Mouse (Mus musculus): ENCODE measurements around the gene Fgf10. TPM values are rescaled to one million over a fixed set of nuclear protein-coding genes. Genes with fewer than 3 reads are reported as not detected.

Fgf10 gene
- total and polyA plus RNA-seq, 3 experiments: not detected

DNA sequence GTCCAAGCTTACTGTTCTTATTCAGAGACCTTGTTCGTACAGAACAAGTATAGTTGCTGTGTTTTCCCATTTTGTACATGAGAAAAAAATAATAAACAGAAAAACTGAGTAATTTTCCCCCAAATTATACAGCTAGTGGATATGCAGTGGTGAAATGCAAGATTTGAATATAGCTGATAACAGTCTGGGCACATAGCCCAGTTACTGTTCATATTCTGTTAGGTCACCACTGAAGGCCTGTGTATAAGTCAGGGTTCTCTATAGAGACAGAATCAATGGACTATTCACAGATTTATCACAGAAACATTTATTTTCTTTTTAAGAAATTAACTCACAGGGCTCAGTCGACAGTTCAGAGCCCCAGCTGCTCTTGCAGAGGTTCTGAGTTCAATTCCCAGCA is 4.7 kb upstream of the Fgf10 start:
- Histone ChIP-seq H3K4me2 (ENCODE audit: insufficient read depth, low read depth, poor library complexity, severe bottlenecking) (no peak overlapping the region), H3K79me2 (replicated peaks; ENCODE audit: control insufficient read depth, extremely low read depth, insufficient read depth, poor library complexity, severe bottlenecking) (no peaks in the 10 kb centered on the region), H3K9me3 (replicated peaks; ENCODE audit: low read length) (no peaks in the 10 kb centered on the region), H3K4me1 (ENCODE audit: control insufficient read depth in 1 of 2, insufficient read depth in 2 of 2) (no peaks in the 10 kb centered on the region), H3K4me3 (replicated peaks in 1 of 3; ENCODE audit: low read depth in 2 of 3, low read length in 2 of 3, poor library complexity in 1 of 3) (no peak overlapping the region), H3K27ac (ENCODE audit: insufficient read depth, low read depth) (no peak overlapping the region), H3K27me3 (replicated peaks) (no peaks in the 10 kb centered on the region), H3K36me3 (replicated peaks in 1 of 2; ENCODE audit: control insufficient read depth in 1 of 2, insufficient read depth in 1 of 2, low read length in 1 of 2) (no peaks in the 10 kb centered on the region), H3K9ac (ENCODE audit: insufficient read depth, low read depth) (no peak overlapping the region)
- DNase-seq (ENCODE audit: extremely low read depth): no peak
- dilution Hi-C loops (cut with MboI; ENCODE audit: extremely low pct_ligation_motif_present, extremely low pct_unique_long_range_greater_than_20kb, low sequenced_read_pairs): no loop called here
- no peak for TF ChIP-seq ELF1 (IDR thresholded peaks at IDR 0.05; ENCODE audit: low read depth, low read length)
- no peak for TF ChIP-seq ZKSCAN1 (IDR thresholded peaks at IDR 0.05; ENCODE audit: borderline replicate concordance, low read depth, low read length)
- TF ChIP-seq CHD1 (IDR thresholded peaks at IDR 0.05; ENCODE audit: low read depth, low read length): no peak
- TF ChIP-seq E2F4 (IDR thresholded peaks at IDR 0.05; ENCODE audit: insufficient replicate concordance, low read depth, low read length): no peak
- TF ChIP-seq ETS1 (conservative IDR thresholded peaks at IDR 0.05; ENCODE audit: low read depth, low read length): no peak
- no peak for TF ChIP-seq UBTF (IDR thresholded peaks at IDR 0.05; ENCODE audit: low read depth, low read length)
- TF ChIP-seq MXI1 (IDR thresholded peaks at IDR 0.05; ENCODE audit: low read depth, low read length): no peak
- no peak for TF ChIP-seq POLR2A (IDR thresholded peaks at IDR 0.05; ENCODE audit: low read depth, low read length)
- no peak for TF ChIP-seq TBP (conservative IDR thresholded peaks at IDR 0.05; ENCODE audit: low read depth, low read length)
- no peak for TF ChIP-seq RCOR1 (conservative IDR thresholded peaks at IDR 0.05; ENCODE audit: low read depth, low read length)
- TF ChIP-seq TCF12 (IDR thresholded peaks at IDR 0.05; ENCODE audit: low read depth, low read length): no peak
- no peak for TF ChIP-seq CHD2 (IDR thresholded peaks at IDR 0.05; ENCODE audit: low read length)
- no peak for TF ChIP-seq CTCF (conservative IDR thresholded peaks at IDR 0.05 in 1 of 2, IDR thresholded peaks at IDR 0.05 in 1 of 2; ENCODE audit: low read depth in 2 of 2, low read length in 2 of 2)
- TF ChIP-seq SMC3 (IDR thresholded peaks at IDR 0.05; ENCODE audit: low read depth, low read length): no peak
- TF ChIP-seq MYC (IDR thresholded peaks at IDR 0.05; ENCODE audit: low read depth, low read length): no peak
- TF ChIP-seq JUN (IDR thresholded peaks at IDR 0.05; ENCODE audit: insufficient read depth, low read depth, low read length): no peak
- TF ChIP-seq GABPA (IDR thresholded peaks at IDR 0.05; ENCODE audit: insufficient replicate concordance, low read depth, low read length): no peak
- TF ChIP-seq NRF1 (IDR thresholded peaks at IDR 0.05; ENCODE audit: low read depth, low read length): no peak
- TF ChIP-seq RAD21 (IDR thresholded peaks at IDR 0.05; ENCODE audit: low read depth, low read length): no peak
- in situ Hi-C loops (cut with MboI; ENCODE audit: low pct_ligation_motif_present, low pct_unique_long_range_greater_than_20kb, low sequenced_read_pairs): no loop called here

DNA sequence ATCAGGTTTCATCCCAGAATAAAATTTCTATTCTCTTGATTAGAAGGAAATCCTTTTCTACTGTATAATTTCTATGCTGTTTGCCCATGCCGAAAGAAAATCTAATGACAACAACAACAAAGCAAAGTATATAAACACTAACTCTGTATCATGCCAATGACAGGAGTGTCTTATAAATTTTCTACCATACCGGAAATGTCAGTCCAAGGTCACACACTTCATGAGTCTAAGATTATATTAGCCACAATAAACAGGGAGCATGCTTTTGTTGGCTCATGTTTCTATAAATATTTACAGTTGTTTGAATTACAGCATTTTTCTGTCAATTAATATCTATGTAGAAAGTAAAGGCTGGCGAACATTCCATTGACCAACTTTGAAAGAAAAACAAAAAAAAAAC is 9.6 kb downstream of the Fgf10 start:
- no peaks in the 10 kb centered on the region for H3K79me2 ChIP-seq (replicated peaks; ENCODE audit: control insufficient read depth, extremely low read depth, insufficient read depth, poor library complexity, severe bottlenecking)
- dilution Hi-C loops (cut with MboI; ENCODE audit: extremely low pct_ligation_motif_present, extremely low pct_unique_long_range_greater_than_20kb, low sequenced_read_pairs) (no loop called here), in situ Hi-C loops (cut with MboI; ENCODE audit: low pct_ligation_motif_present, low pct_unique_long_range_greater_than_20kb, low sequenced_read_pairs) (no loop called here)
- no peaks in the 10 kb centered on the region for H3K27me3 ChIP-seq (replicated peaks)
- H3K36me3 ChIP-seq (replicated peaks in 1 of 2; ENCODE audit: control insufficient read depth in 1 of 2, insufficient read depth in 1 of 2, low read length in 1 of 2): no peaks in the 10 kb centered on the region
- no peak overlapping the region for H3K4me3 ChIP-seq (replicated peaks in 1 of 3; ENCODE audit: low read depth in 2 of 3, low read length in 2 of 3, poor library complexity in 1 of 3)
- TF ChIP-seq SMC3 (IDR thresholded peaks at IDR 0.05; ENCODE audit: low read depth, low read length): no peak
- no peak for TF ChIP-seq MAX (IDR thresholded peaks at IDR 0.05; ENCODE audit: low read length)
- no peak for TF ChIP-seq ELF1 (IDR thresholded peaks at IDR 0.05; ENCODE audit: low read depth, low read length)
- no peak for TF ChIP-seq BHLHE40 (IDR thresholded peaks at IDR 0.05; ENCODE audit: low read depth, low read length)
- TF ChIP-seq TBP (conservative IDR thresholded peaks at IDR 0.05; ENCODE audit: low read depth, low read length): no peak
- TF ChIP-seq E2F4 (IDR thresholded peaks at IDR 0.05; ENCODE audit: insufficient replicate concordance, low read depth, low read length): no peak
- no peak for TF ChIP-seq CHD1 (IDR thresholded peaks at IDR 0.05; ENCODE audit: low read depth, low read length)
- no peak for TF ChIP-seq SIN3A (IDR thresholded peaks at IDR 0.05; ENCODE audit: low read length)
- no peak for TF ChIP-seq MAFK (IDR thresholded peaks at IDR 0.05; ENCODE audit: insufficient replicate concordance, low read length)
- TF ChIP-seq ZKSCAN1 (IDR thresholded peaks at IDR 0.05; ENCODE audit: borderline replicate concordance, low read depth, low read length): no peak
- no peak for TF ChIP-seq HCFC1 (IDR thresholded peaks at IDR 0.05; ENCODE audit: low read depth, low read length)
- no peak for TF ChIP-seq ZMIZ1 (IDR thresholded peaks at IDR 0.05; ENCODE audit: low read depth, low read length)
- TF ChIP-seq JUND (conservative IDR thresholded peaks at IDR 0.05; ENCODE audit: low read depth, low read length): no peak
- TF ChIP-seq ETS1 (conservative IDR thresholded peaks at IDR 0.05; ENCODE audit: low read depth, low read length): no peak
- TF ChIP-seq MYC (IDR thresholded peaks at IDR 0.05; ENCODE audit: low read depth, low read length): no peak
- H3K4me1 ChIP-seq (ENCODE audit: control insufficient read depth in 1 of 2, insufficient read depth in 2 of 2): no peaks in the 10 kb centered on the region
- no peaks in the 10 kb centered on the region for H3K9me3 ChIP-seq (replicated peaks; ENCODE audit: low read length)
- DNase-seq (ENCODE audit: extremely low read depth): no peak
- H3K27ac ChIP-seq (ENCODE audit: insufficient read depth, low read depth): no peak overlapping the region
- no peak overlapping the region for H3K9ac ChIP-seq (ENCODE audit: insufficient read depth, low read depth)
- no peak overlapping the region for H3K4me2 ChIP-seq (ENCODE audit: insufficient read depth, low read depth, poor library complexity, severe bottlenecking)

Data from CH12.LX (cell line).